Mouse (Mus musculus): Measurements from ENCODE around the gene Negr1.

GRCm38 (mm10) chr3:156886915-156887314 lies 325.3 kb downstream of the Negr1 start:
- TF ChIP-seq CTCF (IDR thresholded peaks at IDR 0.05; ENCODE audit: low read depth, low read length) (no peak), GATA1 (IDR thresholded peaks at IDR 0.05; ENCODE audit: borderline replicate concordance, low read length) (no peak), TAL1 (conservative IDR thresholded peaks at IDR 0.05; ENCODE audit: low read depth, low read length) (no peak), POLR2AphosphoS5 (IDR thresholded peaks at IDR 0.05; ENCODE audit: insufficient replicate concordance, low read depth, low read length) (no peak), GATA2 (IDR thresholded peaks at IDR 0.05; ENCODE audit: borderline replicate concordance, low read depth, low read length) (no peak)
